Mouse (Mus musculus) embryonic fibroblast, embryonic 13.5 days (primary cell): ENCODE data around the gene Ttyh1.

Source experiments
- CTCF ChIP-seq: IDR thresholded peaks from 2 replicates; pipeline ENCODE4 v1.5.1; 2011; ENCODE audit warnings: mild to moderate bottlenecking, control low read depth, low read length, moderate library complexity, borderline replicate concordance; ENCODE audit not compliant: insufficient read depth
- POLR2A ChIP-seq: IDR thresholded peaks from 2 replicates; pipeline ENCODE4 v1.6.1; 2011; ENCODE audit warnings: low read depth, mild to moderate bottlenecking, control low read depth, low read length, moderate library complexity

GRCm38 (mm10) chr7:4098301-4098700, 20.9 kb upstream of the Ttyh1 start:
- TF ChIP-seq CTCF (no peak), POLR2A (no peak)
